Mouse (Mus musculus) inflammation-experienced regulatory T-cells, adult 6 months (primary cell): ENCODE measurements around the gene Hist2h2bb. TPM values are rescaled to one million over a fixed set of nuclear protein-coding genes. Genes with fewer than 3 reads are reported as not detected.
"Not testable (repeated sequence)": the region's sequence is repeated elsewhere in the genome, so short reads cannot be mapped to it uniquely, and the experiment has no call there.

Experiments used
- ATAC-seq: one replicate; pipeline ENCODE4 v1.8.0; 2017
- polyA plus RNA-seq, 3 experiments: library from polyadenylated mRNA; unstranded; fragments of 100-300 nt; shearing (Covaris generic); gene quantifications; one replicate each; pipeline ENCODE4 v1.2.1; 2017

Hist2h2bb gene
- polyA plus RNA-seq, 3 experiments from 2014 or later = 5.7 to 28.2 (median 20.9) TPM

- peak; percentile 36 for ATAC-seq
Observed at GRCm38 (mm10) chr3:96263558-96264403, 5.8 kb upstream of the Hist2h2bb start.

DNA sequence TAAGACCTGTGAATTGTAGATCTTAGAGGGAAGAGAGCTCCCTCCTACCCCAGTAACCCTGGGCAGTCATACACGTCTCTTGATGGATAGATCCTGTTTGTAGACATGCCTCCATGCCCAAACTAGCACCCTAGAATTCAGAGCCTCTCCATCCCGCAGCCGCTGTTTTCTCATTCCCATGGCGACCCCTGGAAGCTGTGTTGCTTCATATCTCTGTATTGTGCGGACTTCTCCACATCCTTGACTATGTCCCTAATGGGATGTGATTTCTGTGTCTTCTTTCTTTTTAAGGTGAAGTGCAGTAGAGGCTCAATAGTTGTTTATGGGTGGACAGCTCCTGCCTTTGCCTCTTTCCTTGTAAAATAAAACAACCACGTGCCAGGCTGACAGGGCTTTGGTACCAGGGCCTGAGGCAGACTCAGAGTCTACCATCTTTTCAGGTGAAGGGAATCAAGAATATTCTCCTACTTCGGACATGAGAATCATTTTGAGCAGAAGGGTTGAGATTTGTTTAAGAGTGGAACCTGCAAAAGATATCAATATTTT lies 5.1 kb upstream of the Hist2h2bb start:
- ATAC-seq = no peak

GRCm38 (mm10) chr3:96266132-96266710 lies 3.3 kb upstream of the Hist2h2bb start:
- ATAC-seq = no peak

- no peak for ATAC-seq
Observed at GRCm38 (mm10) chr3:96267541-96267940, 2.0 kb upstream of the Hist2h2bb start.

GRCm38 (mm10) chr3:96268051-96268775 lies 1.3 kb upstream of the Hist2h2bb start, which contains the start of gene Hist2h3b:
Hist2h3b (plus strand) TSS chr3:96268654.
- ATAC-seq = peak; percentile 41

DNA sequence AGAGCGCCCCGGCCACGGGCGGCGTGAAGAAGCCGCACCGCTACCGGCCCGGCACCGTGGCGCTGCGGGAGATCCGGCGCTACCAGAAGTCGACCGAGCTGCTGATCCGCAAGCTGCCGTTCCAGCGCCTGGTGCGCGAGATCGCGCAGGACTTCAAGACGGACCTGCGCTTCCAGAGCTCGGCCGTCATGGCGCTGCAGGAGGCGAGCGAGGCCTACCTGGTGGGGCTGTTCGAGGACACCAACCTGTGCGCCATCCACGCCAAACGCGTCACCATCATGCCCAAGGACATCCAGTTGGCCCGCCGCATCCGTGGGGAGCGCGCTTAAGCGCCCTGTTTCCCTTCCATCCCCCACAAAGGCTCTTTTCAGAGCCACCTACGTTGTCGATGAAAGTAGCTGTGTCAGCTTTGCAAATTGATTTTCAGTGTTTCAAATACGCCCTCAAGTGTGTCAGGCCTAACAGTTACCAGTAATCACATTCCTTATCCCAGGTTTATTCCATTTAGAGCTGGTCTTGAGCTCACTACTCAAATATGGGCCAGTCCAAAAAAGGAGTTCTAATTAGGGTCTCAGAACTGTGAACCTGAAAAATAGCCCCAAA lies 675 bp upstream of the Hist2h2bb start:
- ATAC-seq = peak; percentile 18

DNA sequence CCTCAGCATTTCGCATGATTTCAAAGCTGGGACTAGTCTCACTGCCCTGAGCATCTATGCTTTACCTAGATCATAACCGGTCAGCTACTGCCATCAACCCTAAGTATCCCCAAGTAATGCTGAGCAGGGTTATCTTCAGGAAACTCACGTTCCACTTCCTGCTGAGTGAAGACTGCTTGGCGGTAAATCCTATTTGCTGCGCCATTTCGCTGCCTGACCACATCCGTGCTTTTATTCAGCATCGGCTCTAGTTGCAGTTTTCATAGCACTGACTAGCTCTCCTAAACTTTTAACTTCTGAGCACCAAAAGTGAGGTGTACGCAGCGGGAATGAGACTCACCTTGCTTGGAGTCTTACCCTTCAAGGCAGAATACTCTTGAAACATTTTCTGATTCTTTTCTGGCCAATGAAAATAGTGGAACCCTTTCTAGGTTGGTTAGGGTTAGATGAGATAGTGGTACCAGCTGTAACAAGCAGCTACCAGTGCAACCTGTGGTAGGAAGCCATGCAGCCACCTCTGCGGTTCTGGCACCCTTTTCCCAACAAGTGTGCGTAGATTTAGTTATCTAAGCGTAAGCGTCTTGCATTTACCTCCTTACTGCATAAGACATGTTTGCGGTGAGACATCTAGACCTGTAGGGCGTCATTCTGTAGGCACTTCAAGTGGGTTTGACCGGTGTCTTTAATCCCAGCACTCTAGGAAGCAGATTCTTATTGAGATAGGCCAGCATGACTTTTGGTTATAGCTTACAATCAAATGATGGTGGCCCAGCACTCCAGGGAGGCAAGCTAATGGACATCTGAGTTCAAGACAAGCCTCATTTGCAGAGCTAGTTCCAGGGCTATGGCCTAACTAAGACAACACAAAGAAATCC lies 4.3 kb downstream of the Hist2h2bb start:
- ATAC-seq = peak; percentile 40

DNA sequence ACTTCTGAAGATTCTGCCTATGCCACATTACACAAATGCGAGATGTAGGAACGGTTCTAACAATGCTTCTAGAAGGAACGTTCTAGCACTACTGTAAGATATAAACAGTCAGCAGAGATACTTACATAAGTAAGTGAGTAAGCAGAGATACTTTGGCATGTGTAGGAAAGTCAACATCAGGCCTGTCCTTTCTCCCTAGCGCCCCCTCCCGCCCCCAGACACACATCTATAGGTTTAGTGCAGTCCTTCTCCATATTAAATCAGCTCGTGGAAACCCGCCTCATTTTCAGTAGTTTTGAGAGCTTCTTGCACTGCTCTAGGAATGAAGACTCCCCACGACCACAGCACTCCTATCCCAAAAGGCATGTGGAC lies 7.9 kb downstream of the Hist2h2bb start:
- ATAC-seq = no peak

- ATAC-seq = peak; percentile 80
Observed at GRCm38 (mm10) chr3:96277800-96278624, 8.5 kb downstream of the Hist2h2bb start.

GRCm38 (mm10) chr3:96280660-96281059 lies 11.1 kb downstream of the Hist2h2bb start:
- no peak for ATAC-seq

GRCm38 (mm10) chr3:96284457-96284856 lies 14.9 kb downstream of the Hist2h2bb start:
- ATAC-seq = no peak

DNA sequence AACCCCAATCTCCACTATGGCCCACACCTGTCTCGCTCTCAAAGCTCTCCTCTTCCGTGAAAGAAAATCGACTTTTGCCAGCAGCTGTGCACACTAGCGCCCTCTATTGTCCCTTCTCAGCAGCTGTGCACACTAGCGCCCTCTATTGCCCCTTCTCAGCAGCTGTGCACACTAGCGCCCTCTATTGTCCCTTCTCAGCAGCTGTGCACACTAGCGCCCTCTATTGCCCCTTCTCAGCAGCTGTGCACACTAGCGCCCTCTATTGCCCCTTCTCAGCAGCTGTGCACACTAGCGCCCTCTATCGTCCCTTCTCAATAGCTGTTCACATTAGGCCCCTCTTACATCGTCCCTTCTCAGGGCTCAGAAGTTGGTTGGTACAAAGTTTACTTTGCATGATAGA lies 17.8 kb downstream of the Hist2h2bb start:
- ATAC-seq = not testable (repeated sequence)

DNA sequence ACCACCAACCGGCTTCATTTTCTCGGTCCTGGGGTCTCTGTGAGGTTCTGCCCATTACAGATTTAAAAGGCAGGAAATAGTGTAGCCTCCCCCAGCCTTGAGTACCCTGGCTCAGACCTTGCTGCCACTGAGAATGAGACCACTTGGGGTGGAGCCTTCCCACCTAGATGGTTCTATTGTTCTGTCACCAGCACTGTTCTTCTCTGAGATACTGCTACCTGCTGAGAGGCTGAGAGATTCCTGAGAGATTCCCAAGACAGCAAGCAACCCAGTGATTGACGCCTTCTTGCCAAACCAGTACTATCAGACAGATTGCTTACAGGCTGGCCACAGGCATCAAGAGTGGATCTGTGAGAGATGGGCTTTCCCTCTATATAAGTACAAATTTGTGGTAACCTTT lies 19.6 kb downstream of the Hist2h2bb start:
- ATAC-seq = no peak

DNA sequence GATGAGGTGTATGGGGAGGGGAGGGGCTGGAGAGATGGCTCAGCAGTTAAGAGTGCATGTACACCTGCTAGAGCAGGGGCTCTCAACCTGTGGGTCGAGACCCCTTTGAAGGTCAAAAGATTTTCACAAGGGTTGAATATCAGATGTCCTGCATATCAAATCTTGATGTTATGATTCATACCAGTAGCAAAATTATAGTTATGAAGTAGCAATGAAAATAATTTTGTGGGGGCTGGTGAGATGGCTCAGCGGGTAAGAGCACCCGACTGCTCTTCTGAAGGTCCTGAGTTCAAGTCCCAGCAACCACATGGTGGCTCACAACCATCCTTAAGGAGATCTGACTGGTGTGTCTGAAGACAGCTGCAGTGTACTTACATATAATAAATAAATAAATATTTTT lies 21.2 kb downstream of the Hist2h2bb start:
- ATAC-seq = not testable (repeated sequence)

DNA sequence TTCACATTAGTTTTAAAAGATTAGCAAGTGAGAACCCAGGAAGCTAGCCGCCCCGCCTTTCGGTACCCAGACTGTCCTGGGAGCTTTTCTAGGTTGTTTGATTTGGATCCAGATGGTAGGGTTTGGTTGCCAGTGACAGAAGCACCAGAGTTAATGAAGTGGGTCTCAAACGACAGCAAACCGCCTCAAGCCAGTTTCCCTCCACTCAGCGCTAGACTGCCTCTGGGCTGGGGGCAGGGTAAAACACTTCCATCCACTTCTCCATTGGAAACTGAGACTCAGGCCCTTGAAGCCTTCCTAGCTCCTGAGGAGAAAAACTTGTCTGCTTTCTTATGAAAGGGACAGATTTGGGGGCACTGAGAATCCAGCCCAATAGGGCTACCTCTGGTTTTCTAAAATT lies 23.1 kb downstream of the Hist2h2bb start:
- ATAC-seq = no peak

- ATAC-seq = no peak
Observed at GRCm38 (mm10) chr3:96293368-96293767, 23.8 kb downstream of the Hist2h2bb start.

- no peak for ATAC-seq
Observed at GRCm38 (mm10) chr3:96293787-96294186, 24.2 kb downstream of the Hist2h2bb start, which contains the start of gene Fcgr1. Fcgr1 (minus strand) TSS chr3:96293969.

- no peak for ATAC-seq
Observed at GRCm38 (mm10) chr3:96298360-96298759, 28.8 kb downstream of the Hist2h2bb start.

DNA sequence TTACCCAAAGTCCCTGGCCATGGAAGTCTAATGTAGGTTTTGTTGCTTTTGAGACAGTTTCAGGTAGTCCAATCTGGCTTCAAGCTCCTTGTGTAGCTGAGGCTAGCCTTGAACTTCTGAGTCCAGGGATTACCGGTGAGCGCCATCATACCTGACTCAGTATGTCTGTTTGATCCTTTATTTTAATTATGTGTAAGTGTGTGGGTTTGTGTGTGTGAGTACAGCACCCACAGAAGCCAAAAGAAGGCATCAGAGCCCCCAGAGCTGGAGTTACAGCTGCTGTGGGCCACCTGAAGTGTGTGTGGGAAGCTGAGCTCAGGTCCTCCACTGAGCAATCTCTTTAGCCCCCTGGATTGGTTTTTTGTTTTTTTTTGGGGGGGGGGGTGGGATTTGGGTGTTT lies 30.0 kb downstream of the Hist2h2bb start:
- ATAC-seq = no peak

GRCm38 (mm10) chr3:96300706-96301529 lies 31.4 kb downstream of the Hist2h2bb start:
- ATAC-seq = peak; percentile 63
